Mouse (Mus musculus) effector memory CD4-positive, alpha-beta T cell, adult 5 months (primary cell): ENCODE data around the gene Taf6. TPM values are rescaled to one million over a fixed set of nuclear protein-coding genes. Genes with fewer than 3 reads are reported as not detected.

Experiments used
- polyA plus RNA-seq: library from polyadenylated mRNA; unstranded; fragments of 100-300 nt; shearing (Covaris generic); gene quantifications from one replicate; pipeline ENCODE4 v1.2.1, GENCODE M21; 2017

The Taf6 gene
- polyA plus RNA-seq = 30.8 TPM

DNA sequence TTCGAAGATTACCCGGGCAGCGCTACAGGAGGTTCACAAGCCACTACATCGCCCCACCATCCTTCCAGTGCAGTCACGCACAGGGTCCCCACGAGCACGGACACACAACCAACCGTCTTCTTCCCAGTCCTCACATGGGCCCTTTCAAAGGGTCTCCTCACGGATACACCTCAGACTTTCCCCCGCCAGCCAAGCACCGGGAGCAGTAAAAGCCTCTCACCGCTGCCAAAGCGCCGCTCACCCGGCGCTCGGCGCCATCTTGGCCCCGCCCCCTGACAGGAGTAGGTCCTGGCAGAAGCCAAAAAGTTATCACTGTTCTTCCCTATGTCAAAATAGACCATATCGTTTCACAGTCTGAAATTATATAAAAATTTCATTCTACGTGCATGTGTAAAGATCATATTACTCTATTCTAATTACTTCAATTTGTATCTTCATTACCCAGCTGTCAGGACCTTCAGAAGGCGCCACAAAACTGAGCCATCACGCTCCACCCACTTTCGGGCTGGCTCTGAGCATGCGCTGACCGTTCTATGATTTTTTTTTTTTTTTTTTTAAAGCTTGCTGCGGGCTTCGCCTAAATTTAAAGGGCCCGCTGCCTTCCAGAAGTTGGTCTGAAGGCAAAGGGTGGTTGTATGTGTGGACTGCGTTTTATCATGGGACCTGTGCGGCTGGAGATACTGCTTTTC, at the start of gene Taf6, which contains the start of gene Cnpy4:
Gene Taf6 (minus strand): TSS at position 502 of the 689 bp plus-strand sequence.
Gene Cnpy4 (plus strand): TSS at position 536 of the 689 bp plus-strand sequence.

GRCm38 (mm10) chr5:138225700-138226099, 38.4 kb upstream of the Taf6 start, which contains the start of gene Nxpe5:
Gene Nxpe5, plus strand, starts transcription at chr5:138225898.

GRCm38 (mm10) chr5:138193771-138194727, 6.8 kb upstream of the Taf6 start, which contains the start of gene Mblac1:
Gene Mblac1, plus strand, starts transcription at chr5:138194314.

DNA sequence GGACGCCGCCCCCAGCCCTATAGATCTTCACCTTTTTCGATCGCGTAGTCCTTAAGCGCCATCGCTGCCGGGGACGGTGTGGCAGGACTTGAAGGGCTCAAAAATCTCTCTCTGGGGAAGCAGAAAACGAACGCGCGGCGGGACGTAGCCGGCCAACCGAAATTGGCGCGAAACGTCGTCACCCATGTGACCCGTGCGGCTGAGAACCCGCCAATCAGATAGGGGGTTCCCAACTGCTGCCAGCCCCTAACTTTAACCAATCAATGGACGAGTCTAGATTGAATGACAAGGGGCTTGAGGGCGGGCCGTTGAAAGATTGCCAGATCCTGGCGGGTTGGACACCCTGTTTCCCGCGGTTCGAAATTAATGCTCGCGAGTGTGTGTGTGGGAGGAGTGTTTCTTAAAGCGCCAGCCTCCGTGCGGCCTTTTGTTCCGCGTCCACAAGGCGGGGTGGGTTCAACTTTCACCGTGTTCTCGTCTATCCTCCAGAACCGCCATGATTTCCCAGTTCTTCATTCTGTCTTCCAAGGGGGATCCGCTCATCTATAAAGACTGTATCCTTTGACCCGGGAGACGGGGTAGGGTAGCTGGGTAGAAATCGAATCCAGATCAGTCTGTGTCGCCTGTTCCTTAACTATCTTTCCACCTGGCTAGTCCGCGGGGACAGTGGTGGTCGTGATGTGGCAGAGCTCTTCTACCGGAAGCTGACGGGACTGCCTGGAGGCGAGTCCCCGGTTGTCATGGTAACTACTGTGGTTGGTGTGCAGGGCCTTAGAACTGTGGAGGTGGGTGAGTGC, 15.4 kb downstream of the Taf6 start, which contains the start of the genes Ap4m1 and Mcm7:
Gene Ap4m1 (plus strand): TSS at position 308 of the 797 bp plus-strand sequence.
Gene Mcm7 (minus strand): TSS at position 728 of the 797 bp plus-strand sequence.

GRCm38 (mm10) chr5:138160842-138161665, 26.2 kb downstream of the Taf6 start, which contains the start of gene Cops6:
Gene Cops6, plus strand, starts transcription at chr5:138161071.

GRCm38 (mm10) chr5:138155443-138155976, 31.7 kb downstream of the Taf6 start, which contains the start of gene Zfp113:
Gene Zfp113, minus strand, starts transcription at chr5:138155744.

Other genes starting within 250 kb of the Taf6 start
- 0.09 TPM for gene Gjc3, start 224.4 kb downstream of the Taf6 start, polyA plus RNA-seq
- gene Azgp1, start 205.9 kb downstream of the Taf6 start, polyA plus RNA-seq = not detected
- 0.34 TPM for gene Smok3a, start 166.2 kb downstream of the Taf6 start, polyA plus RNA-seq
- not detected for gene Smok3b, start 166.0 kb downstream of the Taf6 start, polyA plus RNA-seq
- gene Smok3c, start 134.3 kb downstream of the Taf6 start, polyA plus RNA-seq = not detected
- gene Zkscan1, start 102.4 kb downstream of the Taf6 start, polyA plus RNA-seq = 14.8 TPM
- gene Zscan21, start 70.5 kb downstream of the Taf6 start, polyA plus RNA-seq = 25.6 TPM
- gene Zfp113, start 31.7 kb downstream of the Taf6 start, polyA plus RNA-seq = 6.5 TPM
- gene Cops6, start 26.4 kb downstream of the Taf6 start, polyA plus RNA-seq = 120 TPM
- 7.1 TPM for gene Ap4m1, start 15.4 kb downstream of the Taf6 start, polyA plus RNA-seq
- gene Mcm7, start 15.0 kb downstream of the Taf6 start, polyA plus RNA-seq = 54.5 TPM
- gene Cnpy4, start within 50 bp of the Taf6 start, polyA plus RNA-seq = 13.4 TPM
- not detected for gene Mblac1, start 6.9 kb upstream of the Taf6 start, polyA plus RNA-seq
- gene Nxpe5, start 38.4 kb upstream of the Taf6 start, polyA plus RNA-seq = not detected
- 32.6 TPM for gene Lamtor4, start 68.0 kb upstream of the Taf6 start, polyA plus RNA-seq
- gene BC037034, start 76.6 kb upstream of the Taf6 start, polyA plus RNA-seq = 20.1 TPM
- gene Gal3st4, start 85.4 kb upstream of the Taf6 start, polyA plus RNA-seq = not detected
- not detected for gene Gm43720, start 92.5 kb upstream of the Taf6 start, polyA plus RNA-seq
- 2.1 TPM for gene Gpc2, start 92.6 kb upstream of the Taf6 start, polyA plus RNA-seq
- 0.75 TPM for gene Stag3, start 92.8 kb upstream of the Taf6 start, polyA plus RNA-seq
- gene Pvrig, start 154.5 kb upstream of the Taf6 start, polyA plus RNA-seq = 2.5 TPM